26 mouse cellular contexts compared by ENCODE assay signal in the genomic region with DNA sequence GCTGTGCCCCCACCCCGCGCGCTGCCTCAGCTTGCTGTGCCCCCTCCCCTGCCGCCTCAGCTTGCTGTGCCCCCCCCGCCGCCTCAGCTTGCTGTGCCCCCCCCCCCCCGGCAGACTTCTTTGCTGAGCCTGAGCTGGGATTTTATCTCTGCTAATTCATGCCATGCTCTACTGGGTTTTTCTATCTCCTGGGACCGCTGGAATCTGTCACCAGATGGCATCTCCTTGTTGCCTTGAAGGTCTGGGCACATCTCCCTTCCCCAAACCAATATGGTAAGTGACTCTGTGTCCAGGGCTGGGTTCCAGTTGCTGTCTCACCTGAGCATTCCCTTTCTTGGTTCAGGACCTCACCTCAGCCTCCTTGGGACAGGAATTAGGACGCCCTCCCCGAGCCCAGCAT. TPM values are rescaled to one million over a fixed set of nuclear protein-coding genes. Genes with fewer than 3 reads are reported as not detected.
DNase-seq lines count a peak whose midpoint lies in the region; ATAC-seq lines count a peak whose summit lies in the region.
"Had no signal": no experiment of that assay in that cellular context is flagged by ENCODE, and none has a peak within 500 bp of the region (broad histone marks: within the 10 kb centered on the region; RNA-seq: fewer than 3 reads in every experiment).

No protein-coding gene starts in this region.

- peaks cover 4% of the 10 kb centered on the region; the same call in 1 of the 2 replicates for H3K36me3 ChIP-seq in hindbrain, embryonic 16.5 days (ENCODE audit: control insufficient read depth, insufficient read depth, low read length)
- peaks cover 4% of the 10 kb centered on the region for H3K36me3 ChIP-seq in hindbrain, embryonic 14.5 days (replicated peaks; ENCODE audit: control insufficient read depth, insufficient read depth)
- H3K36me3 ChIP-seq in midbrain, embryonic 14.5 days (ENCODE audit: control insufficient read depth, insufficient read depth, low read length) = peaks cover 7% of the 10 kb centered on the region
- H3K36me3 ChIP-seq in midbrain, embryonic 15.5 days (replicated peaks) = peaks cover under 1% of the 10 kb centered on the region; the same call in 1 of the 2 replicates
- H3K36me3 ChIP-seq in forebrain, embryonic 15.5 days = peaks cover 7% of the 10 kb centered on the region

- 44% methylated on average over 9 of the region's 10 CpGs for WGBS in hindbrain, embryonic 16.5 days
- WGBS in hindbrain, embryonic 14.5 days = 51% methylated on average over 10 of the region's 10 CpGs
- WGBS in midbrain, embryonic 14.5 days = 47% methylated on average over 10 of the region's 10 CpGs
- WGBS in midbrain, embryonic 15.5 days = 46% methylated on average over 10 of the region's 10 CpGs
- WGBS in forebrain, embryonic 15.5 days = 63% methylated on average over 10 of the region's 10 CpGs

- H3K27ac ChIP-seq in hindbrain, embryonic 16.5 days (ENCODE audit: low read depth, low read length) = no peak overlapping the region
- H3K27ac ChIP-seq in hindbrain, embryonic 14.5 days = no peak overlapping the region
- H3K27ac ChIP-seq in midbrain, embryonic 14.5 days (replicated peaks; ENCODE audit: low read depth, low read length) = no peak overlapping the region
- no peak overlapping the region for H3K27ac ChIP-seq in midbrain, embryonic 15.5 days
- H3K27ac ChIP-seq in forebrain, embryonic 15.5 days (replicated peaks) = no peak overlapping the region
- H3K27ac ChIP-seq: embryonic facial prominence, embryonic 10.5 days; embryonic facial prominence, embryonic 13.5 days; forebrain, embryonic 12.5 days; gastrocnemius, adult 2 months; hindbrain, embryonic 13.5 days; intestine, embryonic 15.5 days had no signal

- H3K4me2 ChIP-seq in hindbrain, embryonic 16.5 days (ENCODE audit: low read length) = no peak overlapping the region
- H3K4me2 ChIP-seq in hindbrain, embryonic 14.5 days (replicated peaks) = no peak overlapping the region
- no peak overlapping the region for H3K4me2 ChIP-seq in midbrain, embryonic 14.5 days (ENCODE audit: low read length)
- H3K4me2 ChIP-seq in midbrain, embryonic 15.5 days = no peak overlapping the region
- no peak overlapping the region for H3K4me2 ChIP-seq in forebrain, embryonic 15.5 days (replicated peaks)
- H3K4me2 ChIP-seq: embryonic facial prominence, embryonic 13.5 days; forebrain, embryonic 12.5 days; heart, embryonic 11.5 days; hindbrain, embryonic 13.5 days; intestine, embryonic 15.5 days had no signal

- no peak for ATAC-seq in hindbrain, embryonic 16.5 days
- no peak for ATAC-seq in hindbrain, embryonic 14.5 days (ENCODE audit: low FRiP score)
- ATAC-seq in midbrain, embryonic 14.5 days (ENCODE audit: low FRiP score, low TSS enrichment) = no peak
- no peak for ATAC-seq in midbrain, embryonic 15.5 days (replicated peaks)
- no peak for ATAC-seq in forebrain, embryonic 15.5 days (replicated peaks)
- ATAC-seq: activated CD4-positive, CD25-positive, alpha-beta regulatory T cell, adult 4 months; CD4-positive, CD25-positive, alpha-beta regulatory T cell, adult 4 months; forebrain, embryonic 16.5 days; intestine, embryonic 15.5 days had no signal

- no peaks in the 10 kb centered on the region for H3K9me3 ChIP-seq in hindbrain, embryonic 16.5 days (ENCODE audit: control insufficient read depth, low read length)
- no peaks in the 10 kb centered on the region for H3K9me3 ChIP-seq in hindbrain, embryonic 14.5 days (ENCODE audit: control insufficient read depth, low read length)
- no peaks in the 10 kb centered on the region for H3K9me3 ChIP-seq in midbrain, embryonic 14.5 days (ENCODE audit: control insufficient read depth, low read length)
- no peaks in the 10 kb centered on the region for H3K9me3 ChIP-seq in midbrain, embryonic 15.5 days
- H3K9me3 ChIP-seq in forebrain, embryonic 15.5 days = no peaks in the 10 kb centered on the region
- H3K9me3 ChIP-seq: embryonic facial prominence, embryonic 10.5 days; embryonic facial prominence, embryonic 13.5 days; forebrain, embryonic 12.5 days; hindbrain, embryonic 13.5 days; intestine, embryonic 15.5 days had no signal

- no peak overlapping the region for H3K4me3 ChIP-seq in hindbrain, embryonic 16.5 days (ENCODE audit: low read length)
- H3K4me3 ChIP-seq in hindbrain, embryonic 14.5 days (replicated peaks; ENCODE audit: low read length) = no peak overlapping the region
- no peak overlapping the region for H3K4me3 ChIP-seq in midbrain, embryonic 14.5 days (replicated peaks; ENCODE audit: low read depth, low read length)
- no peak overlapping the region for H3K4me3 ChIP-seq in midbrain, embryonic 15.5 days
- H3K4me3 ChIP-seq in forebrain, embryonic 15.5 days = no peak overlapping the region
- H3K4me3 ChIP-seq: embryonic facial prominence, embryonic 10.5 days; embryonic facial prominence, embryonic 13.5 days; erythroblast, embryonic 14.5 days; forebrain, embryonic 12.5 days; gastrocnemius, adult 2 months; hindbrain, embryonic 13.5 days; intestine, embryonic 15.5 days had no signal

- DNase-seq in hindbrain, embryonic 14.5 days (ENCODE audit: low spot score) = no peak
- DNase-seq in midbrain, embryonic 14.5 days = peak; percentile 17
- peak; percentile 46 for DNase-seq in brain, adult 2 months (ENCODE audit: low read depth, low spot score)
- DNase-seq in retina, embryonic 14.5 days (ENCODE audit: low spot score) = peak; percentile 37
- no peak for DNase-seq in frontal cortex, postnatal 10 days (ENCODE audit: low spot score in 2 of 2)
- DNase-seq: adrenal gland, adult 8-10 months; adrenal gland, postnatal 25 days; cerebellum, adult 11-12 months; cerebellum, adult 9-10 months; cerebellum, postnatal 36 days; embryo, embryonic 11 days; gastrocnemius, adult 2 months; gastrocnemius, postnatal 14 days had no signal

- H3K27me3 ChIP-seq in hindbrain, embryonic 16.5 days (replicated peaks; ENCODE audit: control insufficient read depth, insufficient read depth, low read length) = no peaks in the 10 kb centered on the region
- no peaks in the 10 kb centered on the region for H3K27me3 ChIP-seq in hindbrain, embryonic 14.5 days (ENCODE audit: control insufficient read depth, insufficient read depth, low read length)
- H3K27me3 ChIP-seq in midbrain, embryonic 14.5 days (ENCODE audit: control insufficient read depth, insufficient read depth, low read length) = no peaks in the 10 kb centered on the region
- H3K27me3 ChIP-seq in midbrain, embryonic 15.5 days (replicated peaks) = no peaks in the 10 kb centered on the region
- H3K27me3 ChIP-seq in forebrain, embryonic 15.5 days = no peaks in the 10 kb centered on the region

- H3K9ac ChIP-seq in hindbrain, embryonic 16.5 days (ENCODE audit: low read depth, low read length) = peak overlapping the region; percentile 8; the same call in 1 of the 2 replicates
- H3K9ac ChIP-seq in hindbrain, embryonic 14.5 days = no peak overlapping the region
- no peak overlapping the region for H3K9ac ChIP-seq in midbrain, embryonic 14.5 days (replicated peaks; ENCODE audit: low read length)
- no peak overlapping the region for H3K9ac ChIP-seq in midbrain, embryonic 15.5 days
- H3K9ac ChIP-seq in forebrain, embryonic 15.5 days (replicated peaks) = no peak overlapping the region
- H3K9ac ChIP-seq: embryonic facial prominence, embryonic 13.5 days; forebrain, embryonic 12.5 days; hindbrain, embryonic 13.5 days; intestine, embryonic 15.5 days had no signal

- peaks cover 3% of the 10 kb centered on the region; the same call in 1 of the 2 replicates for H3K4me1 ChIP-seq in hindbrain, embryonic 16.5 days (ENCODE audit: control insufficient read depth, insufficient read depth, low read depth, low read length)
- no peaks in the 10 kb centered on the region for H3K4me1 ChIP-seq in hindbrain, embryonic 14.5 days (replicated peaks; ENCODE audit: control insufficient read depth, insufficient read depth, low read length)
- no peaks in the 10 kb centered on the region for H3K4me1 ChIP-seq in midbrain, embryonic 14.5 days (ENCODE audit: control insufficient read depth, insufficient read depth, low read length)
- peaks cover 6% of the 10 kb centered on the region for H3K4me1 ChIP-seq in midbrain, embryonic 15.5 days
- H3K4me1 ChIP-seq in forebrain, embryonic 15.5 days = peaks cover 4% of the 10 kb centered on the region; the same call in 1 of the 2 replicates

RNA-seq across cellular contexts. Expression of a gene that starts 41.7 kb away (rescaled TPM):
- 19.1 and 21.2 TPM in 2 replicates for polyA plus RNA-seq in hindbrain, embryonic 16.5 days (2015; fragmentation: Nextera tagmentation; extraction: Ambion mirVana)
- polyA plus RNA-seq in hindbrain, embryonic 14.5 days (2014; fragmentation: Nextera tagmentation; extraction: Ambion mirVana) = 20.1 and 23.6 TPM in 2 replicates
- 14.4 and 23.5 TPM in 2 replicates for polyA plus RNA-seq in midbrain, embryonic 14.5 days (2014; fragmentation: Nextera tagmentation; extraction: Ambion mirVana)
- polyA plus RNA-seq in midbrain, embryonic 15.5 days (2015; fragmentation: Nextera tagmentation; extraction: Ambion mirVana) = 23.1 and 23.2 TPM in 2 replicates
- 26.0 and 28.1 TPM in 2 replicates for polyA plus RNA-seq in forebrain, embryonic 15.5 days (2015; fragmentation: Nextera tagmentation; extraction: Ambion mirVana)

Comparison
In these comparisons a context has a peak if more than half of its experiments do, and no peak if none do; other contexts are left out.
1. DNase-seq: peak in midbrain, embryonic 14.5 days (single experiment), brain, adult 2 months (single experiment) and retina, embryonic 14.5 days (single experiment); none in hindbrain, embryonic 14.5 days (single experiment) and frontal cortex, postnatal 10 days (0 of 2).